Mouse (Mus musculus) stomach, embryonic 16.5 days (tissue): ENCODE data around the gene Samd10. TPM values are rescaled to one million over a fixed set of nuclear protein-coding genes. Genes with fewer than 3 reads are reported as not detected.
A peak's percentile ranks its signal among the peaks of the same experiment; 100 is the strongest.

Source experiments
- ATAC-seq: fragments of 200-750 bp; cut with Nextera tagmentation; 2 replicates; pipeline ENCODE4 v1.8.0; 2017; ENCODE audit warnings: moderate number of reproducible peaks, moderate TSS enrichment; ENCODE audit not compliant: insufficient read depth, low FRiP score
- H3K27ac ChIP-seq: fragments of 300-500 bp; sonication (generic); 2 replicates; pipeline ENCODE4 v1.5.1; 2014; ENCODE audit warnings: low read length
- H3K27me3 ChIP-seq: fragments of 300-500 bp; sonication (generic); 2 replicates; pipeline ENCODE4 v1.6.1; 2014; ENCODE audit warnings: low read length, control low read depth, mixed read lengths; ENCODE audit not compliant: control insufficient read depth, insufficient read depth
- H3K36me3 ChIP-seq: fragments of 300-500 bp; sonication (generic); 2 replicates; pipeline ENCODE4 v1.6.1; 2014; ENCODE audit warnings: low read length; ENCODE audit not compliant: control insufficient read depth, insufficient read depth
- H3K4me1 ChIP-seq: fragments of 300-500 bp; sonication (generic); 2 replicates; pipeline ENCODE4 v1.6.1; 2014; ENCODE audit warnings: low read length, control low read depth, mixed read lengths; ENCODE audit not compliant: control insufficient read depth, insufficient read depth
- H3K4me2 ChIP-seq: fragments of 300-500 bp; sonication (generic); 2 replicates; pipeline ENCODE4 v1.6.1; 2014; ENCODE audit warnings: low read depth, low read length, mixed read lengths
- H3K4me3 ChIP-seq: fragments of 300-500 bp; sonication (generic); replicated peaks from 2 replicates; pipeline ENCODE4 v1.5.1; 2014; ENCODE audit warnings: mild to moderate bottlenecking, low read length
- H3K9ac ChIP-seq: fragments of 300-500 bp; sonication (generic); 2 replicates; pipeline ENCODE4 v1.6.1; 2014; ENCODE audit warnings: low read length
- H3K9me3 ChIP-seq: fragments of 300-500 bp; sonication (generic); replicated peaks from 2 replicates; pipeline ENCODE4 v1.6.1; 2016; ENCODE audit warnings: low read length, control low read depth; ENCODE audit not compliant: control insufficient read depth
- WGBS: fragments of 180-500 bp; shearing (Covaris S2); extraction: QIAGEN DNeasy Blood & Tissue Kit; methylation state at CpG from one replicate; pipeline ENCODE4 v1.1.7; 2014; 5-methylcytosine and 5-hydroxymethylcytosine counted together
- polyA plus RNA-seq: library from polyadenylated mRNA; unstranded; fragments of >200 nt; fragmentation: Nextera tagmentation; extraction: Ambion mirVana; gene quantifications from 2 replicates; pipeline ENCODE4 v1.2.1, GENCODE M21; 2015

The Samd10 gene
- 25.7 and 26.7 TPM in 2 replicates for polyA plus RNA-seq

DNA sequence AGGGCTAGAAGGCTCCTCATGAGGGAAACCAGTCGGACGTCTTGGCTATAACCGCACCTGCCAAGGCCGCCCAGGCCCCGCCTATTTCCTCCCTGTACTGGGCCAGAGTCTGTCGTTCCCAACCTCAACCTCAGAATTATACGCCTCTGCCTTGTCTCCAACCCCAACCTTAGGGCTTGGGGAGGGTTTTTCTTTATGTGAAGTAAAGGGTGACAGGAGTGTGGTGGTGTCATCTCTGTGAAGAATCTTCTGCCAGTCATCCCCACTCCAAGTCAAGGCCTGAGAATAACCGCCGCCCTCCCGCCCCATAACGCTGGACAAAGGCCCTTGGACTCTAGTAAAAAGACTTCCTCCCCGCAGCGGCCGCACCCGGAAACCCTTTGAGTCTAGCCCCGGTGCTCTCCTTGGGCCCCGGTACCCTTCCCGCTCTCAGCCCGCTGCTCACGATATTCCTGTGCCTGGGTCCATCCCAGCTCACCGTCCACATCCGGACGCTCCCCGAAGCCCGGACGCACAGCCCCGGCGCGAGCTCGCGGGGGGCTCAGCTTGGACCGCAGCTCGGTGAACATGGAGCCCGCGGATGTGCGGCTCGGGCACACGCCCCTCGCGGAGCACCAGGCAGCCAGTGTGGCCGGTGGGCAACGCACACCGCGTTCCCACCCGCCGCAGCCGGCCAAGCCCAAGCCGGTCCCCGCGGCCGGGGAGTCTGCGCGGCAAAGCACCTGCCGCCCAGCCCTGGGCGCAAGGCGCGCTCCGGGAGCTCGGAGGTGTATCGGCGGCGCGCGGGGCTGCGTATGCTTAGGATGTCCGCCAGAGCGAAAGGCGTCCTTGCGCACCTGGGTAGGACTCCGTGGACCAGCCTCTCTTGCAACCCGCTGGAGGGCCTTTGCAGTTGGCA, at the start of gene Samd10:
TSS of gene Samd10 (minus strand) at position 759 of the 898 bp plus-strand sequence.
- no peaks in the 10 kb centered on the region for H3K36me3 ChIP-seq
- peak within 1 kb of the TSS; percentile 74 for H3K4me2 ChIP-seq
- H3K4me1 ChIP-seq = peaks cover 33% of the 10 kb centered on the region
- H3K27me3 ChIP-seq = no peaks in the 10 kb centered on the region; the same call in 1 of the 2 replicates
- 2% methylated on average over 71 of the region's 71 CpGs for WGBS
- peak within 1 kb of the TSS; percentile 97 for H3K27ac ChIP-seq
- peak within 1 kb of the TSS; percentile 91 for H3K9ac ChIP-seq
- no peaks in the 10 kb centered on the region for H3K9me3 ChIP-seq
- ATAC-seq = peak; percentile 54
- H3K4me3 ChIP-seq = peak within 1 kb of the TSS; percentile 66

DNA sequence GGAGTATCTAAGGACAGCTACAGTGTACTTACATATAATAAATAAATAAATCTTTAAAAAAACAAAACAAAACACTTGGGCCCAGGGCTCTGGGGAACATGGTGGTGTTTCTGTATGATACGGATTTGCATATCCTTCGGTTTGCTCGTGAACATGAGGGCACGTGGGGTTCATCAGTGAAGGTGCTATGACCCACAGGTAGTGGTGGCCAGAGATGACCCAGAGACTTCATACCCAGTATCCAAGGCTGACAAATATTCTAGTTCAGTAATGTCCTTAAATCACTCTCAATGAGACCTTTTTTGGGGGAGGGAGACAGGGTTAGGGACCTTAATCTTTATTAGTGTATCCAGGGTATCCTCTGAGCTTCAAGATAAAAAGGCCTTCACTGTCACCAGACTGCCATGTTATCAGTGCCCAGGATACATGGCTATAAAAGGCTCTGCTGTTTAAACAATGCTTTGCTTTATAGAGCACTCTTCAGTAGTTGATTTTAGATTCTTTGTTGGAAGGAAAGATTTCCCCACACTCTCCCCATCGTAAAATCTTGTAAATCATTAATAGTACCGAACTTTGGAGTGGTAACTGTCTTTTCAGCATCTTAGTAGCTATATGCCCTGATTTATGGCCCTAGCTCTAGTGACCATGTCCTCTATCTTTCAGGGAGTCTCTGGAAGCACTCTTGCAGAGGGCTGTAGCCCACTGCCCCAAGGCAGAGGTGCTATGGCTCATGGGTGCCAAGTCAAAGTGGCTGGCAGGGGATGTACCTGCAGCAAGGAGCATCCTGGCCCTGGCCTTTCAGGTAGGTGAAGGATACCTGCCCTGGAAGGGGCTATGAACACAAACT, 47.8 kb upstream of the Samd10 start:
- 82% methylated on average over 6 of the region's 6 CpGs for WGBS
- no peak overlapping the region for H3K4me2 ChIP-seq
- ATAC-seq = no peak
- no peak overlapping the region for H3K9ac ChIP-seq
- H3K27ac ChIP-seq = no peak overlapping the region
- no peak overlapping the region for H3K4me3 ChIP-seq
- peaks cover 15% of the 10 kb centered on the region; the same call in 1 of the 2 replicates for H3K36me3 ChIP-seq
- no peaks in the 10 kb centered on the region for H3K4me1 ChIP-seq
- H3K27me3 ChIP-seq = no peaks in the 10 kb centered on the region
- no peaks in the 10 kb centered on the region for H3K9me3 ChIP-seq

DNA sequence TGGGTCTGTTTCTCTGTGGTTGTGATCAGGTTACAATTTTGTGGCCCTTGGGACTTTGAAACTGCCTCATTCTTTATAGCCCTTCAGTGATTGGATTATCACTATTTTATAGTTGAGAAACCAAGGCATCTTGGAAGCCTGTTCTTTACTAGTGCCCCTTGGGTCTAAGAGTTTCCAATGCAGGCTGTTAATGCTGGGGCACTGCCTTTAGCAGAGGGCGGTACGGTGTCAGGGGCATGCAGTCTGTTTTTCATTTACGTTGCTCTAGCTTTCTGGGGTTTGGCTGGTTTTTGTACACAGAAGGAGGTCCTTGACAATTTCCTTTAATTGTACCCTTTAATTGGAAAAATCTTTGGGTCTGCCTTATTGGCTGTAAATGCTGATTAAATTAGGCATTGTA, 46.7 kb upstream of the Samd10 start:
- Histone ChIP-seq H3K4me3 (no peak overlapping the region), H3K36me3 (peaks cover 11% of the 10 kb centered on the region; the same call in 1 of the 2 replicates), H3K27ac (no peak overlapping the region), H3K9me3 (no peaks in the 10 kb centered on the region), H3K4me2 (no peak overlapping the region), H3K9ac (no peak overlapping the region), H3K4me1 (no peaks in the 10 kb centered on the region), H3K27me3 (no peaks in the 10 kb centered on the region)
- 95% methylated on average over 3 of the region's 3 CpGs for WGBS
- ATAC-seq = no peak

DNA sequence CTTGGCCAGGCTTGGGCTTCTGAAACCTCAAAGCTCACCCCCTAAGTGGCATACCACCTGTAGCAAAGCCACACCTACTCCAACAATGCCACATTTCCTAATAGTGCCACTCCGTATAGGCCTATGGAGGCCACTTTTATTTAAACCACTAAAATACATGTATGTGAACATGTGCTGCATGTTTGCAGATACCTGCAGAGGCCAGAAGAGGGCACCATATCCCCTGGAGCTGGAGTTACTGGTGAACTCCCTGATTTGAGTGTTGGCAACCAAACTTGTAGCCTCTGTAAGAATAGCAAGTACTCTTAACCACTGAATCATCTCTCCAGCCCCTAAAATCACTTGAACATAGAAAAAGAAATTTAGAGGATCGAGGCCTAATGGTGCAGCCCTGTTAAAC, 45.3 kb upstream of the Samd10 start:
- H3K36me3 ChIP-seq = peaks cover 10% of the 10 kb centered on the region; the same call in 1 of the 2 replicates
- WGBS = 96% methylated on average over 2 of the region's 2 CpGs
- ATAC-seq = no peak

DNA sequence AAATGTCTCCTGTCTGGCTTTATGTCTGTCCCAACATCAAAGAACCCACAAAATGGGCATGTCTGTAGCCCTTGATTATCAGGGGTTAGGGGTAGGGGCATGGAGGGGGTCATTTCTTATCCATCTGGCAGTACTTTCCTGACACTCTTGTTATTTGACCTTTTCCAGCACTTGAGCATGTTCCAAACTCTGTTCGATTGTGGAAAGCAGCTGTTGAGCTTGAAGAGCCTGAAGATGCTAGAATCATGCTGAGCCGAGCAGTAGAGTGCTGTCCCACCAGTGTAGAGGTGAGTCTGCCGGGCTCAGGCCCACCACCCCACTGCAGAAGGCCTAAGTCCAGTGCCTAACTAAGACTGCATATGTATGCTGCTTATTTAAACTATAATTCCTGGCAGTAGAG, 36.9 kb upstream of the Samd10 start:
- no peaks in the 10 kb centered on the region for H3K27me3 ChIP-seq
- H3K27ac ChIP-seq = no peak overlapping the region
- WGBS = 94% methylated on average over 3 of the region's 3 CpGs
- ATAC-seq = no peak
- no peak overlapping the region for H3K4me3 ChIP-seq
- H3K4me2 ChIP-seq = no peak overlapping the region
- no peaks in the 10 kb centered on the region for H3K4me1 ChIP-seq
- peaks cover 32% of the 10 kb centered on the region for H3K36me3 ChIP-seq
- no peaks in the 10 kb centered on the region for H3K9me3 ChIP-seq
- H3K9ac ChIP-seq = no peak overlapping the region

More for the DNA sequence above, 45.3 kb upstream of the Samd10 start:
- Histone ChIP-seq H3K4me3 (no peak overlapping the region), H3K27me3 (no peaks in the 10 kb centered on the region), H3K9ac (no peak overlapping the region), H3K27ac (no peak overlapping the region), H3K4me2 (no peak overlapping the region), H3K9me3 (no peaks in the 10 kb centered on the region), H3K4me1 (no peaks in the 10 kb centered on the region)

DNA sequence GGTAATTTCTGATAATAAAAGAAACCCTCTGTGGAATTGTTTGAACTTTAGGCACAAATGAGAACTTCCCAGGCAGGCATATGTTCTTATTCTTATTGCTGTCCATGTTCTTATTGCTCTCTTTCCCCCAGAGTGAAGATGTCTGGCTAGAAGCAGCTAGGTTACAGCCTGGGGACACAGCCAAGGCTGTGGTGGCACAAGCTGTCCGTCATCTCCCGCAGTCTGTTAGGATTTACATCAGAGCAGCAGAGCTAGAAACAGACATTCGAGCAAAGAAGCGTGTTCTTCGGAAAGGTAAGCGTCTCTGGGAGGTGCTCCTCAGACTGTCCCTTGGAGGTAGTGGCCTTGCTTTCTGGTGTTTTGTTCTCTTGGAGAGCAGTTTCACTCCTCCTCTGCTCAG, 33.6 kb upstream of the Samd10 start:
- 96% methylated on average over 6 of the region's 6 CpGs for WGBS
- H3K9me3 ChIP-seq = no peaks in the 10 kb centered on the region
- no peak overlapping the region for H3K4me3 ChIP-seq
- ATAC-seq = no peak
- no peaks in the 10 kb centered on the region for H3K27me3 ChIP-seq
- no peak overlapping the region for H3K9ac ChIP-seq
- peaks cover 20% of the 10 kb centered on the region for H3K36me3 ChIP-seq
- no peak overlapping the region for H3K4me2 ChIP-seq
- no peak overlapping the region for H3K27ac ChIP-seq
- H3K4me1 ChIP-seq = no peaks in the 10 kb centered on the region

DNA sequence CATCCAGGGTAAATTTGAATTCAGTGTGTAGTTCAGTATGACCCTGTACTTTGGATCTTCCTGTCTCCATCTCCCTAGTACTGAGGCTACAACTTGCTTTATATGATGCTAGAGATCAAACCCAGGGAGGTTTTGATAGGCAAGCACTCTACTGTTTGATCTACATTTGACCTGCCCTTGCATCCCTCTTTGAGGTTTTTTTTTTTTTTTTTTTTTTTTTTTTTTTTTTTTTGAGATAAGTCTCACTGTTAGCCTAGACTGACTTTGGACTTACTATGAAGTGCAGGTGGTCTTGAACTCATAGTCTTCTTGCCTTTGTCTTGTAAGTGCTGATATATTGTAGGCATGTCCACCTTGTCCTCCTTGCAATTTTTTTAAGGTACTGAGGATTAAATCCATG, 29.5 kb upstream of the Samd10 start:
- ATAC-seq = no peak
- H3K4me2 ChIP-seq = no peak overlapping the region
- H3K9ac ChIP-seq = no peak overlapping the region
- no peaks in the 10 kb centered on the region; the same call in 1 of the 2 replicates for H3K36me3 ChIP-seq
- no peaks in the 10 kb centered on the region for H3K4me1 ChIP-seq
- no peaks in the 10 kb centered on the region for H3K27me3 ChIP-seq
- H3K27ac ChIP-seq = no peak overlapping the region
- no peaks in the 10 kb centered on the region for H3K9me3 ChIP-seq
- no peak overlapping the region for H3K4me3 ChIP-seq

DNA sequence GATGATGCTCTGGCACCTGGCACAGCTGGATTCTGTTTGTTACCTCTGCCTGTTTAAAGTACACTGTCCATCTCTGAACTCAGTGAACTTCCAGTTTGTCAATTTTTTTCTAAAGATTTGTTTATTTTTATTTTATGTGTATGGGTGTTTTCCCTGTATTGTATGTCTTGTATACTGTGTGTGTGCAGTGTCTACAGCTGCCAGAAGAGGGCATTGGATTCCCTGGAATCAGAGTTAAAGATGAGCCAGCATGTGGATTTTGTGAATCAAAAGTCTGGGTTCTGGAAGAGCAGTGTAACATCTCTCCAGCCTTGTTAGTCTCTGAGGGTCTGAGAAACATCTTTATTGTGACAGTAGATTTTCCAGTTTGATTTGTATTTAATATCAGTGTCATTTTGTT, 24.4 kb upstream of the Samd10 start:
- ATAC-seq = no peak
- H3K27me3 ChIP-seq = no peaks in the 10 kb centered on the region
- H3K4me3 ChIP-seq = no peak overlapping the region
- no peak overlapping the region for H3K9ac ChIP-seq
- H3K4me2 ChIP-seq = no peak overlapping the region
- peaks cover 13% of the 10 kb centered on the region for H3K36me3 ChIP-seq
- H3K9me3 ChIP-seq = no peaks in the 10 kb centered on the region
- no peak overlapping the region for H3K27ac ChIP-seq
- no peaks in the 10 kb centered on the region for H3K4me1 ChIP-seq
